Mouse (Mus musculus) cortical plate, adult 2 months (tissue): Measurements from ENCODE around the gene Lsamp.

Experiments used
- CTCF ChIP-seq: fragments of 200-500 bp; IDR thresholded peaks from 2 replicates; pipeline ENCODE4 v1.5.1; 2011; ENCODE audit warnings: mild to moderate bottlenecking, control low read depth, low read length; ENCODE audit not compliant: insufficient read depth; ENCODE audit errors: extremely low read depth
- POLR2A ChIP-seq: fragments of 200-500 bp; IDR thresholded peaks from 2 replicates; pipeline ENCODE4 v1.6.1; 2011; ENCODE audit warnings: mild to moderate bottlenecking, low read length, control low read depth; ENCODE audit not compliant: insufficient read depth; ENCODE audit errors: extremely low read depth

- TF ChIP-seq CTCF (no peak), POLR2A (no peak)
Measured at GRCm38 (mm10) chr16:41063270-41063857, 1079.2 kb downstream of the Lsamp start.
